Mouse (Mus musculus): ENCODE results near the gene Mpo. TPM values are rescaled to one million over a fixed set of nuclear protein-coding genes. Genes with fewer than 3 reads are reported as not detected.

The Mpo gene
- polyA plus RNA-seq (2021), result not detected

DNA sequence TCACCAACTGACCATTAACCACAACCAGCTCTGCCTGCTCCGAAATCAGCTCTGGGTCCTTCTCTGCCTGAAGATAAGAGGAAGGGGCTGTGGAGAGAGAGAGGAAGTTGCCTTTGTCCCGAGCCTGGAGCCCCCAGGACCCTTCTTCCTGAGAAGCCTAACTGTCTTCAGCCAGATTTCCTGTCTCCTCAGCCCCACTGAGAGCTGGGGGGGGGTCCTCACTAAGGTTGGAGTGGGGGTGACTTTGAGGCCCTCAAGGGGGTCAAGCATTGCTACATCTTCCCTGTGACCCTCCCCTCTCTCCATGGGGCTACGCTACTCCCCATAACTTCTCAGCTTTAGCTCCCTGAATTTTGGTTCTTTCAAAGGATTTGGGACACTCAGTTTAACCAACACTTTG, at the start of gene Mpo:
Gene Mpo, plus strand, starts transcription at position 122 of the 400 bp plus-strand sequence.
- TF ChIP-seq CTCF (IDR thresholded peaks at IDR 0.05), result no peak
- in situ Hi-C loops (cut with MboI; ENCODE audit: low pct_unique_long_range_greater_than_20kb), result no loop called here
- ATAC-seq (no peak), DNase-seq (ENCODE audit: low read depth, low spot score) (no peak)
- ChIA-PET CTCF (interaction anchor here (0.9 to 1.0 kb wide), 2 partner anchors 12 to 26 kb away, joined by 3 read pairs; no protein-coding TSS in a partner anchor), POLR2A (interaction anchor here (0.6 to 1.0 kb wide), 2 partner anchors 16 to 52 kb away, joined by 3 to 4 read pairs; no protein-coding TSS in a partner anchor)
- peaks cover 20% of the 10 kb centered on the region for H3K27me3 ChIP-seq

DNA sequence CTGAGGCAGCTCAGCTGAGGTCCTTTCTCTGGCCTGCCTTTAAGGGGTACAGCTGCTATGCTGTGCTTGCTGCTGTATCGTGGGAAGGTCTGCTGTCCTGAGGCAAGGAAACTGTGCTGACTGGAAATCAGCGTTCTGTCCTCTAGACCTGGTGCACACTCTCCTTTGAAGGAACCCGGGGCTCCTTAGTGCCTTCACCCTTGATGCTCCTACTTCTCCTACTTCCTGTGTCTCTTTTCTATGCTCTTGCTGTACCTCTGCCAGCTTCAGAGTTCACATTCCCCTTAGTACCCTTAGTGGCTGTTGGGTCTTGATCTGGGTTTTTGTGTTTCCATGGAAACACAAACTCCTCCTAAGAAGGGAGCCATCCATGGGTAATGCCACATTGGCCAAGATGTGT, 49.7 kb upstream of the Mpo start:
- no peak for TF ChIP-seq CTCF (IDR thresholded peaks at IDR 0.05)
- in situ Hi-C loops (cut with MboI; ENCODE audit: low pct_unique_long_range_greater_than_20kb), result no loop called here
- ChIA-PET CTCF (no interaction called here), POLR2A (no interaction called here)
- H3K27me3 ChIP-seq, result no peaks in the 10 kb centered on the region
- ATAC-seq, result no peak
- DNase-seq (ENCODE audit: low read depth, low spot score), result no peak

GRCm38 (mm10) chr11:87744964-87745363, 48.4 kb upstream of the Mpo start:
- CTCF ChIA-PET, result no interaction called here
- DNase-seq (ENCODE audit: low read depth, low spot score) (no peak), ATAC-seq (no peak)
- POLR2A ChIA-PET, result interaction anchor here (0.5 kb wide), 1 partner anchor 553 kb away, joined by 3 read pairs; no protein-coding TSS in a partner anchor
- no peak for TF ChIP-seq CTCF (IDR thresholded peaks at IDR 0.05)
- no peaks in the 10 kb centered on the region for H3K27me3 ChIP-seq
- in situ Hi-C loops (cut with MboI; ENCODE audit: low pct_unique_long_range_greater_than_20kb), result no loop called here

- H3K27me3 ChIP-seq, result no peaks in the 10 kb centered on the region
- no peak for TF ChIP-seq CTCF (IDR thresholded peaks at IDR 0.05)
- DNase-seq (ENCODE audit: low read depth, low spot score), result no peak
- POLR2A ChIA-PET, result no interaction called here
- CTCF ChIA-PET, result interaction anchor here (1.9 kb wide), 1 partner anchor 83 kb away, joined by 5 read pairs; the partner anchor contains the start of gene Rnf43
- in situ Hi-C loops (cut with MboI; ENCODE audit: low pct_unique_long_range_greater_than_20kb), result no loop called here
- ATAC-seq, result no peak
Observed at GRCm38 (mm10) chr11:87745632-87746555, 47.5 kb upstream of the Mpo start.

- ATAC-seq (no peak), DNase-seq (ENCODE audit: low read depth, low spot score) (no peak)
- CTCF ChIA-PET, result interaction anchor here (1.9 kb wide), 1 partner anchor 85 kb away, joined by 5 read pairs; the partner anchor contains the start of gene Rnf43
- TF ChIP-seq CTCF (IDR thresholded peaks at IDR 0.05), result no peak
- POLR2A ChIA-PET, result no interaction called here
- in situ Hi-C loops (cut with MboI; ENCODE audit: low pct_unique_long_range_greater_than_20kb), result no loop called here
- no peaks in the 10 kb centered on the region for H3K27me3 ChIP-seq
Observed at GRCm38 (mm10) chr11:87747312-87747711, 46.1 kb upstream of the Mpo start.

DNA sequence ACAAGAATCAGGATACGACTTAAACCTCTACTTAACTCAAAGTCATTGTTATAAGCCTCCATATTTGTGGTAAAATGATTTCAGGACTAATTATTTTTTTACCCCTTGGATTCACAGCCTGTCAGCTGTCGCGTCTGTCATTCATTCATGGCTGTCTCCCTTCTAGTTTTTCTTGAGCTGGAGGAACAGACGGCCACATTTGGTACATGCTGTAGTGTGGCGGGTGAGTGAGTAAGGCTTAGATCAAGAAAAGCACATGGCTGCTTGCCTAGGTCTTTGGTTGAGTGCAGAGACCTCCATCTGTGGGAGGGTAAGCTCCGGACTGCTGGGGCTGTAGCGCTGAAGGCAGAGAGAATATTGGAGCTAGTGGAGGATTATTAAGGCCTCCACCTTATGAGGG, 45.7 kb upstream of the Mpo start:
- ChIA-PET CTCF (no interaction called here), POLR2A (no interaction called here)
- ATAC-seq (no peak), DNase-seq (ENCODE audit: low read depth, low spot score) (no peak)
- in situ Hi-C loops (cut with MboI; ENCODE audit: low pct_unique_long_range_greater_than_20kb), result no loop called here
- no peak for TF ChIP-seq CTCF (IDR thresholded peaks at IDR 0.05)
- H3K27me3 ChIP-seq, result no peaks in the 10 kb centered on the region

DNA sequence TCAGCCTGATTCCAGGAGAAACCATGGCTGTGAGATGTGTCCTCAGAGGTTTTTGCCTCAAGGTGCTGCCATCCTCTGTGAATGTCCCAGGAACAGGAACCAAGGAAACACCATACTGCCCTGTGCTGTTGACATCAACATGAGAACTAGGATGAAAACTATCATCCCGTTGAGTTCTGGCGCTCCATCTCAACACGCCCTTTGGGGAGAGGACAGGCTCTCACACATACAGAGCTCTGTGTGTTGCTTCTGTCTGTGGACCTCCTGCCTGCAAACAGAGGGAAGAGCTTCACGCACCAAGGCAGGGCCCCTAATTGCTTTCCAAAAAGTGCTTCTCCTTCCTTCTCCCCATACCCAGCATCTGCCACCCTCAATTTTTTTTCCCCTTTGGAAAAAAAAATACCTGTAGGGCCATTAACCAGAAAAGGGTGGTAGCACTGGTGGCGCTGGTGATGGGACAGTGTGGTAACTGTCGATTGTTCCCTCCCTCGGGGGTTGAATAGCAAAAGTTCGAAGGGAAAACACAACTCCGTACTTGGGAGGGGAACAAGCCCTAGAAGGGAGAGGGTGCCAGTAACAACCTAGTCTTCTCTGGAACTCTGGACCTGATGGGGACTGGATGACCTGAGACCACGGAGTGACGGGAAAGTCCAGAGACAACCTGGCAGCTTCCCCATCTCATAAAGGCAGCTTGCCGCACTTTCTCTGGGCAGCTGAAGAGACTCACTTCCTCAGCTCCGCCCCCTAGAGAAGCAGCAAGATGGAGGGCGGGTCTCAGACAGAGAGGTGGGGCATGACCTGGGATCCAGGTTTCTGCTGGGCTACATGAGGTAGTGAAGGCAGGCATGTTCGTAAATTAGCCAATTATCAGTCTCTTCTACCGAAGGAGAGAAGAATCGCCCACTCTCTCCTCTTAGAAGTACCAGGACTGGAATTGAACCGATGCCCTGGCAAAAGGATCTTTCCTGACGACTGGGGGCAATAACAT, 45.0 kb upstream of the Mpo start:
- ChIA-PET CTCF (no interaction called here), POLR2A (no interaction called here)
- in situ Hi-C loops (cut with MboI; ENCODE audit: low pct_unique_long_range_greater_than_20kb), result no loop called here
- no peaks in the 10 kb centered on the region for H3K27me3 ChIP-seq
- DNase-seq (ENCODE audit: low read depth, low spot score), result no peak
- ATAC-seq, result no peak
- no peak for TF ChIP-seq CTCF (IDR thresholded peaks at IDR 0.05)

DNA sequence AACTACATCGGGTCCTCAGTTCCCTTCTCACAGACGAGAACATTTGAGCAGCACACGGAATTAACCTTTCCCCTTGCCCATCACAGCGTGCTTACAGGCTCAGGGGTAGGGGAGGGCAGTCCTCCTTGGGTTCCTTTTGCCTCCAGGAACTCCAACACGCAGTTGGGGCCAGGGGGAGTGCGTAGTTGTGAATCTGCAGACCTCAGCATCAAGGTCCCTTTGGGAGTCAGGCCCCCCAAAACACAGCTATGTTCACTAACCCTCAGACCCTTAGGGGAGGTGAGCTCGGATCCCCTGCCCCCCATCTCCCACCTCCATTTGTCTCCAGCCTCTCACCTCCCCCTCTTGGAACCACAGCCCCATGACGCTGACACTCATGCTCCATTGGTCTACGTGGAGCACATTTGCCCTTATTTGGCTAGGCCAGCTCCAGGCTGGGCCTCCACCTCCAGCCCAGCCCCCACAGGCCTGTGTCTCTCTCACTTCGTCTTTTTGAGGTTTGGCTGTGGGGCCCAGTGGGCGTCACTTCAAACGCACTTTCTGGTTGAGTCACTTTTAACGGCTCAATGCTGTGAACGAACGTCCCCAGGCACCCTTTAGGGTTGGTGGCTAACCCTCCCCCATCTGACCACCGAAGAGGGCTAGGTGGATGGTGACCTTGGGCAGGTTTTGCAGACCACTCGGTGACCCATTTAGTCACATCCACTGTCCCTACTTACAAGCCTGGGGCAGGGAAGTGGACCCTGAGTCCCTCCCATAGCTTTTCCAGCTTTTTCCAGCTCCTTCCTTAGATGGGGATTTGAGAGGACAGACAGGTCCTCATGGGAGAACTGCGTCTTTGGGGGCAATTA, 44.0 kb upstream of the Mpo start:
- ChIA-PET CTCF (interaction anchor here (1.1 kb wide), 1 partner anchor 37 kb away, joined by 3 read pairs; no protein-coding TSS in a partner anchor), POLR2A (interaction anchor here (1.7 kb wide), 1 partner anchor 9 kb away, joined by 4 read pairs; no protein-coding TSS in a partner anchor)
- ATAC-seq (peak; percentile 42), DNase-seq (ENCODE audit: low read depth, low spot score) (no peak)
- no peak for TF ChIP-seq CTCF (IDR thresholded peaks at IDR 0.05)
- in situ Hi-C loops (cut with MboI; ENCODE audit: low pct_unique_long_range_greater_than_20kb), result no loop called here
- H3K27me3 ChIP-seq, result no peaks in the 10 kb centered on the region

- ATAC-seq, result no peak
- ChIA-PET CTCF (interaction anchor here (1.1 kb wide), 1 partner anchor 37 kb away, joined by 3 read pairs; no protein-coding TSS in a partner anchor), POLR2A (interaction anchor here (0.5 to 1.7 kb wide), 2 partner anchors 9 to 324 kb away, joined by 4 to 7 read pairs; no protein-coding TSS in a partner anchor)
- in situ Hi-C loops (cut with MboI; ENCODE audit: low pct_unique_long_range_greater_than_20kb), result no loop called here
- no peaks in the 10 kb centered on the region for H3K27me3 ChIP-seq
- no peak for TF ChIP-seq CTCF (IDR thresholded peaks at IDR 0.05)
- no peak for DNase-seq (ENCODE audit: low read depth, low spot score)
Observed at GRCm38 (mm10) chr11:87750043-87750421, 43.3 kb upstream of the Mpo start.

Measured in Patski (cell line).